In genomic region chr17:47466284-47466683, GRCm38 (mm10) we compare ENCODE assay signal across 29 mouse cellular contexts. TPM values are rescaled to one million over a fixed set of nuclear protein-coding genes. Genes with fewer than 3 reads are reported as not detected.
DNase-seq lines count a peak whose midpoint lies in the region; ATAC-seq lines count a peak whose summit lies in the region.
"Had no signal": no experiment of that assay in that cellular context is flagged by ENCODE, and none has a peak within 500 bp of the region (broad histone marks: within the 10 kb centered on the region; RNA-seq: fewer than 3 reads in every experiment).

No protein-coding gene starts in this region.

- no peak overlapping the region for H3K4me3 ChIP-seq in forebrain, embryonic 11.5 days (ENCODE audit: low read depth, low read length)
- H3K4me3 ChIP-seq in forebrain, embryonic 16.5 days (replicated peaks; ENCODE audit: low read length) = no peak overlapping the region
- no peak overlapping the region for H3K4me3 ChIP-seq in kidney, embryonic 14.5 days (ENCODE audit: low read length)
- H3K4me3 ChIP-seq in embryonic facial prominence, embryonic 11.5 days (ENCODE audit: low read depth, low read length) = no peak overlapping the region
- H3K4me3 ChIP-seq in limb, embryonic 13.5 days = no peak overlapping the region
- H3K4me3 ChIP-seq: erythroblast, embryonic 14.5 days; forebrain, embryonic 12.5 days; heart, adult 2 months; hindbrain, embryonic 15.5 days; liver, embryonic 12.5 days had no signal

- H3K9ac ChIP-seq in forebrain, embryonic 11.5 days (ENCODE audit: low read length) = no peak overlapping the region
- H3K9ac ChIP-seq in forebrain, embryonic 16.5 days (replicated peaks; ENCODE audit: low read depth, low read length) = no peak overlapping the region
- no peak overlapping the region for H3K9ac ChIP-seq in kidney, embryonic 14.5 days (ENCODE audit: low read depth, low read length)
- no peak overlapping the region for H3K9ac ChIP-seq in embryonic facial prominence, embryonic 11.5 days (replicated peaks; ENCODE audit: low read length)
- H3K9ac ChIP-seq in limb, embryonic 13.5 days = no peak overlapping the region
- H3K9ac ChIP-seq: forebrain, embryonic 12.5 days; hindbrain, embryonic 15.5 days; liver, embryonic 12.5 days; liver, postnatal 0 days had no signal

- WGBS in forebrain, embryonic 11.5 days = 33% methylated on average over 9 of the region's 9 CpGs
- 34% methylated on average over 9 of the region's 9 CpGs for WGBS in forebrain, embryonic 16.5 days
- 24% methylated on average over 9 of the region's 9 CpGs for WGBS in kidney, embryonic 14.5 days
- 27% methylated on average over 7 of the region's 9 CpGs for WGBS in embryonic facial prominence, embryonic 11.5 days
- WGBS in limb, embryonic 13.5 days = 34% methylated on average over 9 of the region's 9 CpGs

- no peak overlapping the region for H3K4me2 ChIP-seq in forebrain, embryonic 11.5 days (ENCODE audit: low read depth, low read length, severe bottlenecking)
- no peak overlapping the region for H3K4me2 ChIP-seq in forebrain, embryonic 16.5 days (ENCODE audit: low read length)
- no peak overlapping the region; the same call in 1 of the 2 replicates for H3K4me2 ChIP-seq in kidney, embryonic 14.5 days (replicated peaks; ENCODE audit: low read depth, low read length)
- H3K4me2 ChIP-seq in embryonic facial prominence, embryonic 11.5 days (ENCODE audit: low read depth, low read length) = no peak overlapping the region
- 0 out of 2 replicates have a peak overlapping the region, but pooled peaks have one; percentile 1 for H3K4me2 ChIP-seq in limb, embryonic 13.5 days (replicated peaks)
- H3K4me2 ChIP-seq: forebrain, embryonic 12.5 days; hindbrain, embryonic 15.5 days; liver, embryonic 12.5 days; midbrain, embryonic 11.5 days had no signal

- no peaks in the 10 kb centered on the region for H3K4me1 ChIP-seq in forebrain, embryonic 11.5 days (replicated peaks; ENCODE audit: control insufficient read depth, insufficient read depth, low read length)
- H3K4me1 ChIP-seq in forebrain, embryonic 16.5 days (replicated peaks; ENCODE audit: control insufficient read depth, insufficient read depth, low read length) = peaks cover 10% of the 10 kb centered on the region; the same call in 1 of the 2 replicates
- peaks cover 27% of the 10 kb centered on the region for H3K4me1 ChIP-seq in kidney, embryonic 14.5 days (ENCODE audit: control insufficient read depth, insufficient read depth, low read length)
- H3K4me1 ChIP-seq in embryonic facial prominence, embryonic 11.5 days (ENCODE audit: control insufficient read depth, insufficient read depth, low read length) = no peaks in the 10 kb centered on the region; the same call in 1 of the 2 replicates
- H3K4me1 ChIP-seq in limb, embryonic 13.5 days = peaks cover 23% of the 10 kb centered on the region
- H3K4me1 ChIP-seq: hindbrain, embryonic 15.5 days had no signal

- ATAC-seq in forebrain, embryonic 11.5 days (replicated peaks; ENCODE audit: low FRiP score) = no peak
- ATAC-seq in forebrain, embryonic 16.5 days = no peak
- ATAC-seq in kidney, embryonic 14.5 days (ENCODE audit: low FRiP score, low TSS enrichment) = peak; percentile 8; the same call in 1 of the 2 replicates
- ATAC-seq in embryonic facial prominence, embryonic 11.5 days (replicated peaks; ENCODE audit: insufficient number of reproducible peaks, low FRiP score, low TSS enrichment, low read depth) = peak; percentile 60; the same call in 1 of the 2 replicates
- ATAC-seq in limb, embryonic 13.5 days (ENCODE audit: low FRiP score, low read depth) = no peak
- ATAC-seq: inflammation-experienced regulatory T-cells, adult 6 months; liver, embryonic 12.5 days; liver, postnatal 0 days; midbrain, embryonic 16.5 days had no signal

- H3K9me3 ChIP-seq in forebrain, embryonic 11.5 days (ENCODE audit: control insufficient read depth, low read length) = no peaks in the 10 kb centered on the region; the same call in 1 of the 2 replicates
- H3K9me3 ChIP-seq in forebrain, embryonic 16.5 days (ENCODE audit: control insufficient read depth, low read length) = no peaks in the 10 kb centered on the region
- H3K9me3 ChIP-seq in kidney, embryonic 14.5 days (ENCODE audit: control insufficient read depth, low read length) = no peaks in the 10 kb centered on the region
- H3K9me3 ChIP-seq in embryonic facial prominence, embryonic 11.5 days (replicated peaks; ENCODE audit: control insufficient read depth, low read length) = no peaks in the 10 kb centered on the region
- H3K9me3 ChIP-seq in limb, embryonic 13.5 days = no peaks in the 10 kb centered on the region
- H3K9me3 ChIP-seq: forebrain, embryonic 12.5 days; hindbrain, embryonic 15.5 days; liver, embryonic 12.5 days had no signal

- peak; percentile 52 for DNase-seq in forebrain, embryonic 11.5 days (ENCODE audit: low spot score)
- DNase-seq in kidney, postnatal 25 days = no peak
- DNase-seq in embryonic facial prominence, embryonic 11.5 days (ENCODE audit: low spot score) = no peak
- no peak for DNase-seq in adipocyte (ENCODE audit: low spot score)
- no peak for DNase-seq in frontal cortex, adult 2 months (ENCODE audit: extremely low spot score in 1 of 2, low spot score in 1 of 2)
- DNase-seq: adrenal gland, adult 2 months; adrenal gland, postnatal 36 days; cerebellum, adult 18-20 months; gastrocnemius, postnatal 36 days; heart, adult 2 months; heart, postnatal 36 days; kidney, adult 18-20 months; layer of hippocampus, adult 9-11 months; liver, postnatal 0 days; lung, postnatal 36 days; right cerebral cortex, postnatal 14 days had no signal

- peaks cover 26% of the 10 kb centered on the region for H3K27me3 ChIP-seq in forebrain, embryonic 11.5 days (ENCODE audit: control insufficient read depth, insufficient read depth, low read length)
- H3K27me3 ChIP-seq in forebrain, embryonic 16.5 days (replicated peaks; ENCODE audit: control insufficient read depth, insufficient read depth, low read length) = peaks cover 19% of the 10 kb centered on the region
- H3K27me3 ChIP-seq in kidney, embryonic 14.5 days (ENCODE audit: control insufficient read depth, insufficient read depth, low read length) = peaks cover 9% of the 10 kb centered on the region; the same call in 1 of the 2 replicates
- H3K27me3 ChIP-seq in embryonic facial prominence, embryonic 11.5 days (ENCODE audit: control insufficient read depth, insufficient read depth, low read length) = peaks cover 15% of the 10 kb centered on the region
- peaks cover 69% of the 10 kb centered on the region for H3K27me3 ChIP-seq in limb, embryonic 13.5 days

- H3K27ac ChIP-seq in forebrain, embryonic 11.5 days (ENCODE audit: low read depth, low read length) = no peak overlapping the region
- no peak overlapping the region for H3K27ac ChIP-seq in forebrain, embryonic 16.5 days (ENCODE audit: low read length)
- no peak overlapping the region for H3K27ac ChIP-seq in kidney, embryonic 14.5 days (ENCODE audit: low read depth, low read length)
- no peak overlapping the region for H3K27ac ChIP-seq in embryonic facial prominence, embryonic 11.5 days (replicated peaks; ENCODE audit: low read depth, low read length)
- no peak overlapping the region for H3K27ac ChIP-seq in limb, embryonic 13.5 days
- H3K27ac ChIP-seq: forebrain, embryonic 12.5 days; heart, adult 2 months; hindbrain, embryonic 15.5 days; kidney, postnatal 0 days; liver, embryonic 12.5 days had no signal

- H3K36me3 ChIP-seq in forebrain, embryonic 11.5 days (ENCODE audit: control insufficient read depth, insufficient read depth, low read length) = no peaks in the 10 kb centered on the region
- no peaks in the 10 kb centered on the region for H3K36me3 ChIP-seq in forebrain, embryonic 16.5 days (ENCODE audit: control insufficient read depth, insufficient read depth)
- no peaks in the 10 kb centered on the region for H3K36me3 ChIP-seq in kidney, embryonic 14.5 days (ENCODE audit: control insufficient read depth, insufficient read depth, low read length)
- no peaks in the 10 kb centered on the region for H3K36me3 ChIP-seq in embryonic facial prominence, embryonic 11.5 days (replicated peaks; ENCODE audit: control insufficient read depth, insufficient read depth, low read depth, low read length)
- no peaks in the 10 kb centered on the region for H3K36me3 ChIP-seq in limb, embryonic 13.5 days
- H3K36me3 ChIP-seq: forebrain, embryonic 12.5 days; hindbrain, embryonic 15.5 days; liver, embryonic 12.5 days had no signal

RNA-seq across cellular contexts. Expression of gene 1700001C19Rik, which starts 29.1 kb away (rescaled TPM):
- 0.40 TPM in 1 of 2 replicates, not detected in the other for polyA plus RNA-seq in forebrain, embryonic 11.5 days (2014; fragmentation: Nextera tagmentation; extraction: Ambion mirVana)
- 0.55 and 0.86 TPM in 2 replicates for polyA plus RNA-seq in forebrain, embryonic 16.5 days (2015; fragmentation: Nextera tagmentation; extraction: Ambion mirVana)
- polyA plus RNA-seq in kidney, embryonic 14.5 days (2014; fragmentation: Nextera tagmentation; extraction: Ambion mirVana) = 0.39 TPM in 1 of 2 replicates, not detected in the other
- polyA plus RNA-seq in embryonic facial prominence, embryonic 11.5 days (2014; fragmentation: Nextera tagmentation; extraction: Ambion mirVana) = 0.25 and 0.66 TPM in 2 replicates
- 0.24 TPM in 1 of 2 replicates, not detected in the other for polyA plus RNA-seq in limb, embryonic 13.5 days (2015; fragmentation: Nextera tagmentation; extraction: Ambion mirVana)
- 0.13 and 0.28 TPM in 2 replicates for polyA plus RNA-seq in frontal cortex, adult 2 months (2012; rRNA removed)
- polyA plus RNA-seq: erythroblast, embryonic 14.5 days; inflammation-experienced regulatory T-cells, adult 6 months; lung, embryonic 16.5 days; small intestine, adult 2 months had no signal

RNA-seq across cellular contexts. Expression of gene AI661453, which starts 29.9 kb away (rescaled TPM):
- 0.27 and 0.31 TPM in 2 replicates for polyA plus RNA-seq in forebrain, embryonic 11.5 days (2014; fragmentation: Nextera tagmentation; extraction: Ambion mirVana)
- polyA plus RNA-seq in forebrain, embryonic 16.5 days (2015; fragmentation: Nextera tagmentation; extraction: Ambion mirVana) = 0.19 and 0.22 TPM in 2 replicates
- polyA plus RNA-seq in kidney, embryonic 14.5 days (2014; fragmentation: Nextera tagmentation; extraction: Ambion mirVana) = 1.6 and 2.1 TPM in 2 replicates
- 0.43 and 0.93 TPM in 2 replicates for polyA plus RNA-seq in embryonic facial prominence, embryonic 11.5 days (2014; fragmentation: Nextera tagmentation; extraction: Ambion mirVana)
- polyA plus RNA-seq in limb, embryonic 13.5 days (2015; fragmentation: Nextera tagmentation; extraction: Ambion mirVana) = 0.66 and 0.99 TPM in 2 replicates
- 0.23 and 0.24 TPM in 2 replicates for polyA plus RNA-seq in frontal cortex, adult 2 months (2012; rRNA removed)
- polyA plus RNA-seq: erythroblast, embryonic 14.5 days; inflammation-experienced regulatory T-cells, adult 6 months had no signal

RNA-seq across cellular contexts. Expression of gene Taf8, which starts 35.8 kb away (rescaled TPM):
- polyA plus RNA-seq in forebrain, embryonic 11.5 days (2014; fragmentation: Nextera tagmentation; extraction: Ambion mirVana) = 29.6 and 32.2 TPM in 2 replicates
- 24.9 and 25.7 TPM in 2 replicates for polyA plus RNA-seq in forebrain, embryonic 16.5 days (2015; fragmentation: Nextera tagmentation; extraction: Ambion mirVana)
- 24.9 and 28.9 TPM in 2 replicates for polyA plus RNA-seq in kidney, embryonic 14.5 days (2014; fragmentation: Nextera tagmentation; extraction: Ambion mirVana)
- 27.6 and 29.4 TPM in 2 replicates for polyA plus RNA-seq in embryonic facial prominence, embryonic 11.5 days (2014; fragmentation: Nextera tagmentation; extraction: Ambion mirVana)
- 34.6 and 34.9 TPM in 2 replicates for polyA plus RNA-seq in limb, embryonic 13.5 days (2015; fragmentation: Nextera tagmentation; extraction: Ambion mirVana)
- 30.5 and 32.6 TPM in 2 replicates for polyA plus RNA-seq in frontal cortex, adult 2 months (2012; rRNA removed)

RNA-seq across cellular contexts. Expression of gene Ccnd3, which starts 38.6 kb away (rescaled TPM):
- polyA plus RNA-seq in forebrain, embryonic 11.5 days (2014; fragmentation: Nextera tagmentation; extraction: Ambion mirVana) = 253 and 286 TPM in 2 replicates
- polyA plus RNA-seq in forebrain, embryonic 16.5 days (2015; fragmentation: Nextera tagmentation; extraction: Ambion mirVana) = 58.5 and 66.0 TPM in 2 replicates
- 257 and 276 TPM in 2 replicates for polyA plus RNA-seq in kidney, embryonic 14.5 days (2014; fragmentation: Nextera tagmentation; extraction: Ambion mirVana)
- 291 and 294 TPM in 2 replicates for polyA plus RNA-seq in embryonic facial prominence, embryonic 11.5 days (2014; fragmentation: Nextera tagmentation; extraction: Ambion mirVana)
- 392 and 402 TPM in 2 replicates for polyA plus RNA-seq in limb, embryonic 13.5 days (2015; fragmentation: Nextera tagmentation; extraction: Ambion mirVana)
- polyA plus RNA-seq in frontal cortex, adult 2 months (2012; rRNA removed) = 34.4 and 36.0 TPM in 2 replicates

Comparison
In these comparisons a context has a peak if more than half of its experiments do, and no peak if none do; other contexts are left out.
1. ATAC-seq: peak in kidney, embryonic 14.5 days (single experiment) and embryonic facial prominence, embryonic 11.5 days (single experiment); none in forebrain, embryonic 11.5 days (single experiment), forebrain, embryonic 16.5 days (single experiment) and limb, embryonic 13.5 days (single experiment).